Mouse (Mus musculus) G1E (cell line): ENCODE results near the gene Ankrd23. TPM values are rescaled to one million over a fixed set of nuclear protein-coding genes. Genes with fewer than 3 reads are reported as not detected.

ENCODE experiments used
- ATAC-seq: 2 replicates; pipeline ENCODE4 v1.8.0; 2016; ENCODE audit warnings: mild to moderate bottlenecking; ENCODE audit not compliant: insufficient number of reproducible peaks, poor library complexity, low FRiP score, severe bottlenecking; ENCODE audit errors: extremely low read depth
- DNase-seq: peaks from one replicate; pipeline ENCODE4 v3.0.0; 2012; ENCODE audit warnings: low spot score
- H3K27me3 ChIP-seq: 2 replicates; pipeline ENCODE4 v1.6.1; 2012; ENCODE audit warnings: mild to moderate bottlenecking, low read length, inconsistent platforms; ENCODE audit not compliant: insufficient read depth
- H3K36me3 ChIP-seq: replicated peaks from 2 replicates; pipeline ENCODE3; 2012; ENCODE audit warnings: mild to moderate bottlenecking, inconsistent platforms
- H3K4me1 ChIP-seq: 2 replicates; pipeline ENCODE4 v1.6.1; 2012; ENCODE audit warnings: low read depth, low read length, inconsistent platforms, mixed read lengths; ENCODE audit not compliant: insufficient read depth
- H3K4me3 ChIP-seq: 2 replicates; pipeline ENCODE4 v1.5.1; 2012; ENCODE audit warnings: low read depth, mild to moderate bottlenecking, inconsistent platforms, low read length, moderate library complexity, mixed read lengths
- H3K9me3 ChIP-seq: replicated peaks from 2 replicates; pipeline ENCODE4 v1.6.1; 2012; ENCODE audit warnings: inconsistent platforms
- CTCF ChIP-seq: IDR thresholded peaks from 2 replicates; pipeline ENCODE4 v1.5.1; 2012; ENCODE audit warnings: low read depth, low read length, inconsistent platforms, mixed read lengths
- GATA1 ChIP-seq: IDR thresholded peaks from 2 replicates; pipeline ENCODE4 v1.6.1; 2012; ENCODE audit warnings: borderline replicate concordance, low read length, inconsistent platforms, mixed read lengths
- GATA2 ChIP-seq: IDR thresholded peaks from 2 replicates; pipeline ENCODE4 v1.6.1; 2012; ENCODE audit warnings: low read depth, low read length, inconsistent platforms, borderline replicate concordance
- POLR2AphosphoS5 ChIP-seq: IDR thresholded peaks from 2 replicates; pipeline ENCODE4 v1.6.1; 2012; ENCODE audit warnings: low read depth, low read length, inconsistent platforms; ENCODE audit not compliant: insufficient replicate concordance
- TAL1 ChIP-seq: conservative IDR thresholded peaks from 2 replicates; pipeline ENCODE4 v1.6.1; 2012; ENCODE audit warnings: low read depth, low read length, inconsistent platforms, mixed read lengths
- polyA plus RNA-seq: library from polyadenylated mRNA; stranded (reverse); fragments of >175 nt; gene quantifications from 2 replicates; pipeline ENCODE4 v1.2.3, GENCODE M21; 2012
- total RNA-seq, 2 experiments: library from RNA; stranded (forward) in 1 of 2; stranded (reverse) in 1 of 2; fragments of 200-1000 nt in 1 of 2; fragments of >200 nt in 1 of 2; fragmentation: Nextera tagmentation in 1 of 2; gene quantifications; 2 replicates each; pipeline ENCODE4 v1.2.3; 2014 to 2017

Gene Ankrd23
- total and polyA plus RNA-seq, 3 experiments: 10.9 to 14.8 (median 14.2) TPM

DNA sequence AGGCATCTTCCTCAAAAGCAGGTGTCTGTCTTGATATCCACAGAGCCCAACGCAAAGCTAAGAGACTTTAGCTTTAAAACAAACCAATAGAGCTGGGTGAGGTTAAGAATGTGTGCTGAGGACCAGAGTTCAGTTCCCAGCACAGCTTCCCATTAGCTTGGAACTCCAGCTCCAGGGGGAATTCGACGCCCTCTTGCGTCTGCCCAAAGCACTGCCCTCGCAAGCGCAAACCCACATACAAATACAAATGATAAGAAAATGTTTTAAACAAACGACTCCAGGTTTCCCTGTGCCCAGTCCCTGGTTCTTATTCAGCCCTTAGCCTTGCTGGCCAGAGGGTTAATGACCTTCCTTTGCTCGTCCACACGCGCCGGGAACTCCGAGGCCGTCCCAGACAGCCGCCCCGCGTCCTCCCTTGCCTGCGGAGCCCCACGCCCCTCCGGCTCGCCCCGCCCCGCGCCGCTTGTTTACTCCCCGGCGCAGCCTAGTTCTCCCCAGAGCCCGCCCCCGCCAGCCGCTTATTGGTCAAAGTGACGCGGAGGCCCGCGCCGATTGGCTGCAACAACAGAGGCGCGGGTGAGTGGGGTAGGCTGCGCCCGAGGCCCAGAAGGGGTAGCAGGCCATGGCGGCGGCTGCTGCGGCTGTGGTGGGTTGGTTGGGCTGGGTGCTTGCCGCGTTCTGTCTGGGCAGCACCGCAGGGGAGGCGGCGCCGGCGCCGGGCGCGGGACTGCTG is 25.2 kb downstream of the Ankrd23 start, which contains the start of gene Cnnm3:
Cnnm3 (plus strand) TSS at position 579 of the 733 bp plus-strand sequence.
- DNase-seq: peak; percentile 100
- Histone ChIP-seq H3K27me3 (no peaks in the 10 kb centered on the region), H3K4me3 (peak within 1 kb of the TSS; percentile 84), H3K36me3 (peaks cover 41% of the 10 kb centered on the region), H3K9me3 (no peaks in the 10 kb centered on the region), H3K4me1 (peaks cover 52% of the 10 kb centered on the region)
- TF ChIP-seq CTCF: peak; percentile 37; the same call in 1 of the 2 replicates
- no peak for TF ChIP-seq GATA2
- TF ChIP-seq GATA1: no peak
- ATAC-seq: peak; percentile 99

DNA sequence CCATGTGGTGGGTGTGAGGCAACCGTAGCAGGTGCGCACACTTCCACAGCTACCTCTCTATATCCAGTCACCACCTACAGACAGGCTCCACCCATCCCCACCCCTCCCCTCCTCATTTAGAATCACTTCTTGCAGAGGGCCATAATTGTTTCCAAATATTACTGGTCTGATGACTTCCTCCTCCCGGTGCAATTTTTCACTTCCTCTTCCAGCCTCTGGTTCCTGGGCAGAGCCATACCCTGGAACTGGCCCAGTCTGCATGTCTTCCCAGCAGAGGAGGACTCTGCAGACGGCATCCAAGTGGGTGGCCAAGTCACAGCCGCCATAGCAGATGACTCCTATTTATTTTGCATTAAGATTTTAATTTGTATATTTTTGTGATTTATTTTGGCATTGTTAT is 28.4 kb downstream of the Ankrd23 start:
- no peak for TF ChIP-seq CTCF
- no peak for TF ChIP-seq TAL1
- Histone ChIP-seq H3K27me3 (no peaks in the 10 kb centered on the region), H3K4me3 (no peak overlapping the region), H3K9me3 (no peaks in the 10 kb centered on the region), H3K36me3 (peaks cover 26% of the 10 kb centered on the region), H3K4me1 (peaks cover 25% of the 10 kb centered on the region)
- no peak for ATAC-seq
- no peak for DNase-seq

DNA sequence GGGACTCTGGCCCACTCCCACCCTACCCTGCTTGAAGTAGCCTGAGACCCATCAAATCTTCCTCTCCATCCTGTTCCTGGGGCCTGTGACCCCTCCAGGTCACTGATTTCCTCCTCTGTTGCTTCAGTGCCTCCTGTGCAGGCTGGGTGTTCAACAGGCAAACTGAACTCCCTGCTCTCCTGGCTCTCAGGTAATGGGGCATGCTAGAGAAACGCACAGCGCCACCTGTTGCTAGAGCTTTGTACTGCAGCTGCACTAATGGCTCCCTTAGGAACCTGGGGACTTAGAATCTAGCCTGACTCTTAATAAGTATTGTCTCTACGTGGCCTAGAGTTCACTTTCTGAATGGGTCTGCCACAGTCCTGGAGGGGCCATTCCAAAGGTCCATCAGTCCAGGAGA is 35.4 kb downstream of the Ankrd23 start:
- peak; percentile 82 for DNase-seq
- TF ChIP-seq CTCF: peak; percentile 100
- no peak for TF ChIP-seq TAL1
- TF ChIP-seq GATA1: no peak
- ATAC-seq: no peak; the same call in 1 of the 2 replicates
- Histone ChIP-seq H3K27me3 (no peaks in the 10 kb centered on the region), H3K4me3 (no peak overlapping the region), H3K4me1 (no peaks in the 10 kb centered on the region; the same call in 1 of the 2 replicates), H3K36me3 (peaks cover 53% of the 10 kb centered on the region), H3K9me3 (no peaks in the 10 kb centered on the region)

DNA sequence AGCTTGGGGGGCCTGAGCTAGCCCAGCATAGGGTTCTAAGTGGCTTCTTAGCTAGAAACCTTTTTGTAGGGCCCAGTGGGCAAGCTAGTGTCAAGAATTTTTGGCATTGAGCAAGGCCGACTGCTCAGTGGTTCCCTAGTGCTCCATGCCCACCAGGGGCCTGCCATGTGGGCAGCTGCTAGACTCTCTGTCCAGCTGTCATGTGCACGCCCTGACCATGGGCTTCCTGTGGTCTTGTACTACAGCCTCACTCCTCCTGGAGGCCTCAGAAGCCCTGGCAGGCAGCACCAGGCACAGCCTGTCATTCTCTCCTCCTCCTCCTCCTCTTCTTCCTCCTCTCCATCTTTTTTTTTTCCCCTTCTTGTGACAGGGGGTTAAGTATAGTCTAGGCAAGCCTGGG is 39.4 kb downstream of the Ankrd23 start:
- TF ChIP-seq GATA1 (no peak), CTCF (no peak)
- Histone ChIP-seq H3K9me3 (no peaks in the 10 kb centered on the region), H3K4me1 (peaks cover 3% of the 10 kb centered on the region), H3K4me3 (no peak overlapping the region), H3K36me3 (peaks cover 40% of the 10 kb centered on the region), H3K27me3 (peaks cover 14% of the 10 kb centered on the region; the same call in 1 of the 2 replicates)
- DNase-seq (no peak), ATAC-seq (no peak)

DNA sequence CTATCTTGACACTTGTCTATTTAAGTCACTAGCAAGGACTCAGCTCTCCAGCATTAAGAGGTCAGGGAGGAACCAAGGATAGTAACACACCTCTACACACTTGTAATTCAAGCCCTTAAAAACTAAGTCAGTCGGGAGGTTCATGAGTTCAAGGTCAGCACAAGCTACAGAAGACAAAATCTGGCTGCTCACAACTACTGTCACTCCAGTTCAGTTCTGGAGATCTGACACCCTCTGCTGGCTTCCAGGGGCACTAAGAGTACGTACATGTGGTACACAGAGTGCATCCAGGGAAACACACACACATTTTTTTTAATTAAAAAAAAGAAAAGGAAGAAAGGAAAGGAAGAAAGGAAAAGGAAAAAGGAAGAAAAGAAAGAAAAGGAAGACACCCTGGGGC is 40.0 kb downstream of the Ankrd23 start:
- Histone ChIP-seq H3K27me3 (peaks cover 16% of the 10 kb centered on the region; the same call in 1 of the 2 replicates), H3K4me1 (peaks cover 5% of the 10 kb centered on the region), H3K4me3 (no peak overlapping the region), H3K9me3 (no peaks in the 10 kb centered on the region), H3K36me3 (peaks cover 37% of the 10 kb centered on the region)
- no peak for TF ChIP-seq TAL1
- no peak for TF ChIP-seq POLR2AphosphoS5
- TF ChIP-seq GATA1: no peak
- TF ChIP-seq CTCF: no peak
- TF ChIP-seq GATA2: no peak
- DNase-seq (no peak), ATAC-seq (no peak)

DNA sequence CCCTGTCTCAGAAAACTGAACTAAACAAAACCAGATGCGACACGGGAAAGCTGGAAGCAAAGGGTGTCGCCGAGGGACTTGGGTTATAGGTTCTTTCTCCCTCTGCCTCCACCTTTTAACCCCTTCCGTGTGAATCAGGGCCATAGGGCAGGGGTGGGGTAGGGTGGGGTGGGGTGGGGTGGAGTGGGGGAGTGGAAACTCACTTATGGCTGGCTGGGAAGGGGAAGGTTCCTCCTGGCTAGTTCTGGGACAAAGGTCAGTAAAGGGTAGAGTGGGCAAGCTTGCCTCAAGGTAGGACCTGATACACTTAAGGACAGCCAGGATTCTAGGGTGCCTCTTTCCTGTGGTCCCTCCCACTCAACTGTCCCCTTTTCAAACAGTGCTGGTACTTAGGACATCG is 43.4 kb downstream of the Ankrd23 start:
- Histone ChIP-seq H3K9me3 (no peaks in the 10 kb centered on the region), H3K4me1 (peaks cover 5% of the 10 kb centered on the region), H3K27me3 (peaks cover 16% of the 10 kb centered on the region; the same call in 1 of the 2 replicates), H3K36me3 (peaks cover 6% of the 10 kb centered on the region), H3K4me3 (no peak overlapping the region)
- DNase-seq (no peak), ATAC-seq (no peak)
- TF ChIP-seq TAL1: no peak
- TF ChIP-seq GATA2: no peak
- TF ChIP-seq POLR2AphosphoS5: no peak
- TF ChIP-seq GATA1: no peak
- TF ChIP-seq CTCF: no peak
